ENCODE assay signal across 17 mouse cellular contexts in genomic region chr8:30269949-30270910, GRCm38 (mm10).
"Had no signal": no experiment of that assay in that cellular context is flagged by ENCODE, and none has a peak within 500 bp of the region (broad histone marks: within the 10 kb centered on the region; RNA-seq: fewer than 3 reads in every experiment).

No protein-coding gene starts in this region.

- H3K4me3 ChIP-seq: limb, embryonic 15.5 days; liver, embryonic 12.5 days; midbrain, embryonic 10.5 days; neural tube, embryonic 12.5 days; stomach, embryonic 15.5 days had no signal

- H3K4me1 ChIP-seq: limb, embryonic 15.5 days; liver, embryonic 12.5 days; midbrain, embryonic 10.5 days; neural tube, embryonic 12.5 days; stomach, embryonic 15.5 days had no signal

- H3K9ac ChIP-seq: limb, embryonic 15.5 days; liver, embryonic 12.5 days; lung, embryonic 14.5 days; neural tube, embryonic 12.5 days; stomach, embryonic 15.5 days had no signal

- H3K27me3 ChIP-seq: limb, embryonic 15.5 days; liver, embryonic 12.5 days; neural tube, embryonic 12.5 days; stomach, embryonic 15.5 days had no signal

- H3K36me3 ChIP-seq: limb, embryonic 15.5 days; liver, embryonic 12.5 days; midbrain, embryonic 10.5 days; neural tube, embryonic 12.5 days; stomach, embryonic 15.5 days had no signal

- H3K9me3 ChIP-seq: limb, embryonic 15.5 days; midbrain, embryonic 10.5 days; neural tube, embryonic 12.5 days; stomach, embryonic 15.5 days had no signal

- H3K4me2 ChIP-seq: limb, embryonic 15.5 days; liver, embryonic 12.5 days; lung, embryonic 14.5 days; neural tube, embryonic 12.5 days; stomach, embryonic 15.5 days had no signal

- H3K27ac ChIP-seq: limb, embryonic 15.5 days; liver, embryonic 12.5 days; midbrain, embryonic 10.5 days; neural tube, embryonic 12.5 days; stomach, embryonic 15.5 days had no signal

- ATAC-seq: liver, embryonic 12.5 days had no signal

- DNase-seq: kidney, adult 8-10 months; kidney, postnatal 36 days; layer of hippocampus, postnatal 36 days; lung, embryonic 14.5 days; lung, postnatal 10 days; lung, postnatal 4 days; midbrain, embryonic 14.5 days; retina, postnatal 1 day; right cerebral cortex, postnatal 4 days; spleen, adult 18-20 months; thymus, adult 2 months; thymus, postnatal 36 days had no signal
